Mouse (Mus musculus): ENCODE measurements around the gene Camp. TPM values are rescaled to one million over a fixed set of nuclear protein-coding genes. Genes with fewer than 3 reads are reported as not detected.

The Camp gene
- total RNA-seq (2023): 6,382 and 6,996 TPM in 2 replicates

GRCm38 (mm10) chr9:109849312-109849758 is at the start of gene Camp:
Camp (minus strand) TSS chr9:109849617.

DNA sequence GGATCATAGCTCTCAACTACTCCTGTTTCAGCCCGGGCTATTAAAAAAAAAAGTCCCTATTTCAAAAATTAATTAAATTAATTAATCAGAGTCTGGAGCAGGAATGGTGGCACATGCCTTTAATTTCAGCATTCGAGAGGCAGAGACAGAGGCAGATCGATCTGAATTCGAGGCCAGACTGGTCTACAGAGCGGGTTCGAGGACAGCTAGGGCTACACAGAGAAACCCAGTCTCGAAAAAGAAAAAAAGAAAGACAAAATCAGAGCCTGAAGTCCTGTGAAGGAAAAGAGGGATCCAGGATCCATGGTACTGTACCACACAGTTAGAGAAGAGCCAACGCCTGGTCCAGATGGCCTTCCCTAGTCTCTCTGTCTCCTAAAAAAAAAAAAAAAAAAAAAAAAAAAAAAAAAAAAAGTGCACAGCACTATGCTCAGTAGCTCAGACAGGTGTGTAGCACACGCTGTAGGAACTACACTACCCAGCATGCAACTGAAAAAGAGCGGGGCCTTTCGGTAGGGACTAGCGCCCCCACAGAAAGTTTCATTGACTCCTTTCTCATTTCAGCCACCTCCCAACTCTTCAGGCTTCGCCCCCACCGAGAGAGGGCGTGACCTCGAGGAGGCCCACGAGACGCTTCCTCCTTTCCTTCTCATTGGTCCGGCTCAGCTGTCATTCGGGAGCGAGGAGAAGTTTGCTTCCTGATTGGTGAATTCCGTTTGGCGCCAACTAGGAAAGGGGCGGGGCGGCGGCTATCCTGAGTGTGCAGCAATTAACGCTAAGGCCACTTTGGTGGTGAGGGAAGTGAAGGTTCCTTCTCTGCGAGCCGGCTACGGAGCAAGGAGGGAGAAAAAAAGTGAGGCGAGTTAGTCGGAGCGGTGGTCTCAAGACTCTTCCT is 25.6 kb upstream of the Camp start, which contains the start of gene Cdc25a:
Cdc25a (plus strand) TSS at position 783 of the 895 bp plus-strand sequence.

GRCm38 (mm10) chr9:109832391-109833087 is 16.9 kb downstream of the Camp start, which contains the start of gene Nme6:
Nme6 (plus strand) TSS chr9:109832749.

DNA sequence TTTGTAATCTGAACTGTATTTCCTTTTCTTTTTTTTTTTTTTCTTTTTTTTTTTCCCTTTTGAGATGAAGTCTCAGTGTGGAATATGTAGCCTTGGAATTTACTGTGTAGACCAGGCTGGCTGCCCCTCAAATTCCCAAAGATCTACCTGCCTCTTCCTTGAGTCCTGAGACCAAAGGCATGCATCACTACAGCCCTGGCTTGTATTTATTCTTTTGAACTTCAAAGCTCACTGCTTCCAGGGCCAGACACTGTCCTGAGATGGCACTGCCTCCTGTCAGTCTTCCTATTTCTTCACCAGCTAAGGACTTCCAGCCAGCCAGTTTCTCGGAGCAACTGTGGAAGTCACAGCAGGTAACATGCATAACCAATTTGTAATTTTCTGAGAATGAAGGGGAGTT is 37.4 kb downstream of the Camp start, which contains the start of gene Spink8:
Spink8 (plus strand) TSS at position 301 of the 400 bp plus-strand sequence.

Other genes with a start within 250 kb of the Camp start
- not detected in 2 replicates for gene Fbxw24, start 223.6 kb downstream of the Camp start, total RNA-seq (2023)
- gene Fbxw25, start 185.0 kb downstream of the Camp start, total RNA-seq (2023): not detected in 2 replicates
- not detected in 2 replicates for gene Fbxw18, start 146.9 kb downstream of the Camp start, total RNA-seq (2023)
- gene Fbxw26, start 103.5 kb downstream of the Camp start, total RNA-seq (2023): not detected in 2 replicates
- not detected in 2 replicates for gene Fbxw27, start 58.9 kb downstream of the Camp start, total RNA-seq (2023)
- gene Spink8, start 37.3 kb downstream of the Camp start, total RNA-seq (2023): not detected in 2 replicates
- 9.1 and 14.2 TPM in 2 replicates for gene Nme6, start 16.9 kb downstream of the Camp start, total RNA-seq (2023)
- gene Cdc25a, start 26.0 kb upstream of the Camp start, total RNA-seq (2023): 31.3 and 35.4 TPM in 2 replicates
- 81.0 and 96.7 TPM in 2 replicates for gene Map4, start 81.8 kb upstream of the Camp start, total RNA-seq (2023)